Mouse (Mus musculus) liver, embryonic 14.5 days (tissue): ENCODE measurements around the gene Gpd1. TPM values are rescaled to one million over a fixed set of nuclear protein-coding genes. Genes with fewer than 3 reads are reported as not detected.

Experiments
- ATAC-seq: fragments of 200-750 bp; cut with Nextera tagmentation; 2 replicates; pipeline ENCODE4 v1.8.0; 2017; ENCODE audit warnings: moderate number of reproducible peaks, mild to moderate bottlenecking, moderate library complexity; ENCODE audit not compliant: insufficient read depth
- DNase-seq, 3 experiments: peaks; one replicate each; pipeline ENCODE4 v3.0.0-alpha.2; 2012 to 2013; ENCODE audit warnings: low read depth in 3 of 3, low spot score in 3 of 3
- H3K27ac ChIP-seq: fragments of 300-500 bp; sonication (generic); 2 replicates; pipeline ENCODE4 v1.5.1; 2014; ENCODE audit warnings: moderate library complexity, mild to moderate bottlenecking, control low read depth, inconsistent platforms
- H3K27me3 ChIP-seq: fragments of 300-500 bp; sonication (generic); 2 replicates; pipeline ENCODE4 v1.6.1; 2014; ENCODE audit warnings: mild to moderate bottlenecking, low read length, moderate library complexity; ENCODE audit not compliant: control insufficient read depth, insufficient read depth
- H3K36me3 ChIP-seq: fragments of 300-500 bp; sonication (generic); replicated peaks from 2 replicates; pipeline ENCODE4 v1.6.1; 2014; ENCODE audit warnings: low read depth; ENCODE audit not compliant: control insufficient read depth, insufficient read depth
- H3K4me1 ChIP-seq, 2 experiments: fragments of 200-500 bp in 1 of 2; fragments of 300-500 bp in 1 of 2; sonication (generic) in 1 of 2; replicated peaks; 2 replicates each; pipeline ENCODE4 v1.6.1; 2012 to 2014; ENCODE audit warnings: antibody characterized with exemption in 1 of 2, inconsistent platforms in 1 of 2, low read length in 1 of 2; ENCODE audit not compliant: control insufficient read depth in 2 of 2, insufficient read depth in 2 of 2
- H3K4me2 ChIP-seq: fragments of 300-500 bp; sonication (generic); 2 replicates; pipeline ENCODE4 v1.6.1; 2014; ENCODE audit warnings: low read depth, mild to moderate bottlenecking, control low read depth, moderate library complexity
- H3K4me3 ChIP-seq, 2 experiments: fragments of 200-500 bp in 1 of 2; fragments of 300-500 bp in 1 of 2; sonication (generic) in 1 of 2; 2 replicates each; pipeline ENCODE4 v1.5.1; 2012 to 2014; ENCODE audit warnings: low read depth in 2 of 2, low read length in 2 of 2, mild to moderate bottlenecking in 2 of 2, control low read depth in 1 of 2, inconsistent platforms in 1 of 2, moderate library complexity in 1 of 2; ENCODE audit not compliant: insufficient read depth in 1 of 2
- H3K9ac ChIP-seq: fragments of 300-500 bp; sonication (generic); replicated peaks from 2 replicates; pipeline ENCODE4 v1.6.1; 2014; ENCODE audit warnings: mild to moderate bottlenecking, control low read depth, moderate library complexity
- H3K9me3 ChIP-seq: fragments of 300-500 bp; sonication (generic); 2 replicates; pipeline ENCODE4 v1.6.1; 2016; ENCODE audit warnings: low read length, mixed read lengths; ENCODE audit not compliant: control insufficient read depth
- CTCF ChIP-seq: IDR thresholded peaks from 2 replicates; pipeline ENCODE4 v1.5.1; 2016; ENCODE audit warnings: antibody characterized with exemption, low read depth, control low read depth
- EP300 ChIP-seq: IDR thresholded peaks from 2 replicates; pipeline ENCODE4 v1.6.1; 2016; ENCODE audit warnings: antibody characterized with exemption, low read depth
- WGBS: fragments of 180-500 bp; shearing (Covaris S2); extraction: QIAGEN DNeasy Blood & Tissue Kit; methylation state at CpG from one replicate; pipeline ENCODE4 v1.1.7; 2014; ENCODE audit not compliant: insufficient replicate concordance; 5-methylcytosine and 5-hydroxymethylcytosine counted together
- polyA plus RNA-seq, 2 experiments: library from polyadenylated mRNA; depleted of rRNA in 1 of 2; stranded (reverse) in 1 of 2; unstranded in 1 of 2; fragments of >200 nt; fragmentation: Nextera tagmentation in 1 of 2; extraction: Ambion mirVana in 1 of 2; gene quantifications; 2 replicates each; pipeline versions ENCODE4 v1.2.1 to v1.2.3; 2012 to 2014

The Gpd1 gene
- polyA plus RNA-seq (2012; rRNA removed) (8.1 and 9.1 TPM in 2 replicates), polyA plus RNA-seq (2014; fragmentation: Nextera tagmentation; extraction: Ambion mirVana) (5.2 and 5.3 TPM in 2 replicates)

- Histone ChIP-seq H3K9ac (no peak within 1 kb of the TSS), H3K4me2 (peak within 1 kb of the TSS; percentile 32), H3K27me3 (no peaks in the 10 kb centered on the region), H3K9me3 (no peaks in the 10 kb centered on the region), H3K4me3 (no peak within 1 kb of the TSS), H3K4me1 (peaks cover 0 to 4% of the 10 kb centered on the region in 2 experiments; a peak in 2 of 4 replicates), H3K27ac (no peak within 1 kb of the TSS), H3K36me3 (no peaks in the 10 kb centered on the region)
- DNase-seq (no peak), ATAC-seq (no peak)
- 47% methylated on average over 26 of the region's 26 CpGs for WGBS
- TF ChIP-seq CTCF (no peak), EP300 (no peak)
Measured at GRCm38 (mm10) chr15:99717386-99718334, at the start of gene Gpd1. Gpd1 (plus strand) TSS chr15:99717515.

- peaks cover 77% of the 10 kb centered on the region for H3K27me3 ChIP-seq
- WGBS: 88% methylated on average over 2 of the region's 2 CpGs
Measured at GRCm38 (mm10) chr15:99667544-99667943, 49.8 kb upstream of the Gpd1 start.

GRCm38 (mm10) chr15:99668881-99669280, 48.4 kb upstream of the Gpd1 start:
- Histone ChIP-seq H3K4me3 (no peak overlapping the region), H3K9me3 (no peaks in the 10 kb centered on the region), H3K36me3 (no peaks in the 10 kb centered on the region), H3K9ac (no peak overlapping the region), H3K4me1 (peaks cover 14 to 15% of the 10 kb centered on the region in 2 experiments), H3K27ac (no peak overlapping the region), H3K4me2 (no peak overlapping the region), H3K27me3 (peaks cover 81% of the 10 kb centered on the region)
- 4% methylated on average over 12 of the region's 12 CpGs for WGBS
- no peak for ATAC-seq
- peak in 2 of 3 experiments; percentile 34 for DNase-seq
- peak; percentile 95 for TF ChIP-seq CTCF
- TF ChIP-seq EP300: no peak

More at GRCm38 (mm10) chr15:99667544-99667943, 49.8 kb upstream of the Gpd1 start:
- H3K4me3 ChIP-seq: no peak overlapping the region
- TF ChIP-seq CTCF (no peak), EP300 (no peak)
- H3K9ac ChIP-seq: no peak overlapping the region
- H3K4me2 ChIP-seq: no peak overlapping the region
- peaks cover 17 to 21% of the 10 kb centered on the region in 2 experiments for H3K4me1 ChIP-seq
- DNase-seq (no peak), ATAC-seq (no peak)
- H3K9me3 ChIP-seq: no peaks in the 10 kb centered on the region
- H3K36me3 ChIP-seq: no peaks in the 10 kb centered on the region
- no peak overlapping the region for H3K27ac ChIP-seq

- H3K27ac ChIP-seq: no peak overlapping the region
- no peak overlapping the region for H3K4me2 ChIP-seq
- peaks cover 9 to 10% of the 10 kb centered on the region in 2 experiments for H3K4me1 ChIP-seq
- peaks cover 81% of the 10 kb centered on the region for H3K27me3 ChIP-seq
- DNase-seq (no peak), ATAC-seq (no peak)
- H3K9me3 ChIP-seq: no peaks in the 10 kb centered on the region
- H3K9ac ChIP-seq: no peak overlapping the region
- TF ChIP-seq EP300: no peak
- TF ChIP-seq CTCF: no peak
- H3K36me3 ChIP-seq: no peaks in the 10 kb centered on the region
- no peak overlapping the region for H3K4me3 ChIP-seq
- WGBS: 10% methylated on average over 1 of the region's 1 CpGs
Measured at GRCm38 (mm10) chr15:99669392-99669791, 47.9 kb upstream of the Gpd1 start.
